Mouse (Mus musculus) CH12.LX (cell line): ENCODE measurements around the gene Clmn.

Experiments
- CTCF ChIP-seq, 2 experiments: IDR thresholded peaks in 1 of 2; conservative IDR thresholded peaks in 1 of 2; 2 replicates each; pipeline ENCODE4 v1.5.1; 2011 to 2012; ENCODE audit warnings: low read depth in 2 of 2, low read length in 2 of 2, improper control_type of control experiment in 1 of 2, inconsistent platforms in 1 of 2, mild to moderate bottlenecking in 1 of 2, moderate library complexity in 1 of 2
- HCFC1 ChIP-seq: IDR thresholded peaks from 2 replicates; pipeline ENCODE4 v1.6.1; 2012; ENCODE audit warnings: low read depth, mild to moderate bottlenecking, inconsistent platforms, low read length, improper control_type of control experiment
- IRF4 ChIP-seq: IDR thresholded peaks from 2 replicates; pipeline ENCODE4 v1.6.1; 2014; ENCODE audit warnings: low read depth, mild to moderate bottlenecking, inconsistent platforms, low read length, improper control_type of control experiment
- KAT2A ChIP-seq: IDR thresholded peaks from 2 replicates; pipeline ENCODE4 v1.6.1; 2012; ENCODE audit warnings: low read length, improper control_type of control experiment, inconsistent platforms; ENCODE audit not compliant: insufficient replicate concordance
- MAFK ChIP-seq: IDR thresholded peaks from 2 replicates; pipeline ENCODE4 v1.6.1; 2011; ENCODE audit warnings: low read length, improper control_type of control experiment; ENCODE audit not compliant: insufficient replicate concordance
- NRF1 ChIP-seq: IDR thresholded peaks from 2 replicates; pipeline ENCODE4 v1.6.1; 2014; ENCODE audit warnings: low read depth, mild to moderate bottlenecking, inconsistent platforms, low read length, improper control_type of control experiment, moderate library complexity
- POLR2A ChIP-seq: IDR thresholded peaks from 2 replicates; pipeline ENCODE4 v1.6.1; 2011; ENCODE audit warnings: low read depth, mild to moderate bottlenecking, improper control_type of control experiment, low read length
- RAD21 ChIP-seq: IDR thresholded peaks from 2 replicates; pipeline ENCODE4 v1.6.1; 2011; ENCODE audit warnings: low read depth, mild to moderate bottlenecking, low read length, improper control_type of control experiment, moderate library complexity
- SMC3 ChIP-seq: IDR thresholded peaks from 2 replicates; pipeline ENCODE4 v1.6.1; 2011; ENCODE audit warnings: low read depth, low read length, improper control_type of control experiment
- USF2 ChIP-seq: conservative IDR thresholded peaks from 2 replicates; pipeline ENCODE4 v1.6.1; 2011; ENCODE audit warnings: low read depth, low read length, improper control_type of control experiment
- ZKSCAN1 ChIP-seq: IDR thresholded peaks from 2 replicates; pipeline ENCODE4 v1.6.1; 2012; ENCODE audit warnings: low read depth, inconsistent platforms, low read length, improper control_type of control experiment, borderline replicate concordance

DNA sequence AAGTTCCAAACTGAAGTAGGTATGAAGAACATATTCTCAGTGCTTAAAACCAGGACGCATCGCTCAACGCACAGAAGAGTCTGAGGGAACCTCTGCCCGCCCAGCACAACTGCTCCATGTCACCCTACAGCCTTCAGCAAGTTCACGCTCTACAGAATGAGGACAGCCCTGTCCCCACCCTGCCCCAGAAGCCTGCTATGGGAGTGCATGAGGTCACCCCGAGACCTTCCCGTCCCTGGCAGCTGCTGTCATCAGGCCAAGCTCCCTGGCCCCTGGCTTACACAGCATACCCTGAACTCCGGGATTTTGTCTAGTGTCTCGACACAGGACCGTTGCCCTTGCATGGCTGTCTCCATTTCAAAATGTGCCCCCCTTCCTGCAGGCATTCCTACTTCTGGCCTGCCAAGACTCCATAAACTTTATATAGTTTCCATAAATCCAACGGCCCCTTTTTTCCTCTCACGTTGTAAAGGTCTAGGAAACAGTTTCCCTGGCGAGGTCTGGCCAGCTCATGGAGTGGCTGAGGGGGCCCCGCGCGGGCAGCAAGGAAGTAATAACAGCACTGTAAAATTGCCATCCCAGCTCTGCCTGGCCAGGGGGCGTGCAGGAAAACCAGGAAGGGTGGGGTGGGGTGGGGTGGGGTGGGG, 56.3 kb downstream of the Clmn start:
- no peak for TF ChIP-seq POLR2A
- no peak for TF ChIP-seq NRF1
- no peak for TF ChIP-seq CTCF (conservative IDR thresholded peaks at IDR 0.05 in 1 of 2, IDR thresholded peaks at IDR 0.05 in 1 of 2; ENCODE audit: low read depth in 2 of 2, low read length in 2 of 2)
- TF ChIP-seq IRF4: no peak
- no peak for TF ChIP-seq ZKSCAN1
- TF ChIP-seq MAFK: no peak
- TF ChIP-seq SMC3: no peak
- TF ChIP-seq KAT2A: no peak
- no peak for TF ChIP-seq USF2
- TF ChIP-seq RAD21: no peak
- TF ChIP-seq HCFC1: no peak
